Mouse (Mus musculus): Measurements from ENCODE around the gene Mettl8. TPM values are rescaled to one million over a fixed set of nuclear protein-coding genes. Genes with fewer than 3 reads are reported as not detected.
A peak's percentile ranks its signal among the peaks of the same experiment; 100 is the strongest.

The Mettl8 gene
- polyA plus RNA-seq, 1 experiment from 2014 or later, result 13.8 TPM

DNA sequence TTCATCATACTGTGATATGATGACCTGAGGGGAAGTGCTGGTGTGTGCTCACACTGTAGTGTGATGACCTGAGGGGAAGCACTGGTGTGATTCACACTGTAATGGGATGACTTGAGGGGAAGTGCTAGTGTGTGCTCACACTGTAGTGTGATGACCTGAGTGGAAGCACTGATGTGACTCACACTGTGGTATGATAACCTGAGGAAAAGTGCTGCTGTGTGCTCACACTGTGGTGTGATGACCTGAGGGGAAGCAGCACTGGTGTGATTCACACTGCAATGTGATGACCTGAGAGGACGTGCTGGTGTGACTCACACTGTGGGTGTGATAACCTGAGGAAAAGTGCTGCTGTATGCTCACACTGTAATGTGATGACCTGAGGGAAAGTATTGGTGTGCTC, 52.9 kb downstream of the Mettl8 start:
- 79% methylated on average over 1 of the region's 1 CpGs for WGBS
- Histone ChIP-seq H3K27ac (ENCODE audit: low read length) (no peak overlapping the region), H3K36me3 (ENCODE audit: control insufficient read depth, insufficient read depth, low read length) (no peaks in the 10 kb centered on the region), H3K4me3 (ENCODE audit: low read length) (no peak overlapping the region), H3K4me2 (ENCODE audit: low read depth, low read length) (no peak overlapping the region), H3K9ac (ENCODE audit: low read depth, low read length) (no peak overlapping the region), H3K9me3 (ENCODE audit: control insufficient read depth, low read length) (no peaks in the 10 kb centered on the region), H3K4me1 (ENCODE audit: control insufficient read depth, insufficient read depth, low read length) (no peaks in the 10 kb centered on the region), H3K27me3 (replicated peaks; ENCODE audit: control insufficient read depth, insufficient read depth, low read length) (no peaks in the 10 kb centered on the region)
- ATAC-seq, result no peak

DNA sequence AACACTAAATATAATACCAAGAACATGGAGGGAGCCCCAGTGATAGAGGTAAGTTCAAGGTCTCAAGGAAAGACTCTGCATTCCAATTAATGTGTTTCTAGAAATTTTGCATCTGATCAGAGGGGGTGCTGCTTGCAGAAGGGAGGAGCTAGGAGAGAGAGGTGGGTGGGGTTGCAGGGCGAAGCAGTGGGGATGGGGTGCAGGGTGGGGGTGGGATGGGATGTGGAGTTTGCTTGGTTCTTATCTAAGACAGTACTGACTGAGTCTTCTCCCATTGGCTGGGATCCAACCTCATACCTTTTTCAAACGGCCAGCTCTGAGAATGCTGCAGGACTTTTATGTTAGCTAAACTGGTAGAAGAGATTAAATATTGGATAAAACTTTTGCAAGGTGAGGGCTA, 56.6 kb downstream of the Mettl8 start:
- H3K4me2 ChIP-seq (ENCODE audit: low read depth, low read length), result no peak overlapping the region
- H3K9ac ChIP-seq (ENCODE audit: low read depth, low read length), result no peak overlapping the region
- no peaks in the 10 kb centered on the region for H3K9me3 ChIP-seq (ENCODE audit: control insufficient read depth, low read length)
- no peaks in the 10 kb centered on the region for H3K4me1 ChIP-seq (ENCODE audit: control insufficient read depth, insufficient read depth, low read length)
- no peaks in the 10 kb centered on the region for H3K36me3 ChIP-seq (ENCODE audit: control insufficient read depth, insufficient read depth, low read length)
- 59% methylated on average over 2 of the region's 2 CpGs for WGBS
- no peak overlapping the region for H3K4me3 ChIP-seq (ENCODE audit: low read length)
- ATAC-seq, result no peak
- no peak overlapping the region for H3K27ac ChIP-seq (ENCODE audit: low read length)
- no peaks in the 10 kb centered on the region for H3K27me3 ChIP-seq (replicated peaks; ENCODE audit: control insufficient read depth, insufficient read depth, low read length)

DNA sequence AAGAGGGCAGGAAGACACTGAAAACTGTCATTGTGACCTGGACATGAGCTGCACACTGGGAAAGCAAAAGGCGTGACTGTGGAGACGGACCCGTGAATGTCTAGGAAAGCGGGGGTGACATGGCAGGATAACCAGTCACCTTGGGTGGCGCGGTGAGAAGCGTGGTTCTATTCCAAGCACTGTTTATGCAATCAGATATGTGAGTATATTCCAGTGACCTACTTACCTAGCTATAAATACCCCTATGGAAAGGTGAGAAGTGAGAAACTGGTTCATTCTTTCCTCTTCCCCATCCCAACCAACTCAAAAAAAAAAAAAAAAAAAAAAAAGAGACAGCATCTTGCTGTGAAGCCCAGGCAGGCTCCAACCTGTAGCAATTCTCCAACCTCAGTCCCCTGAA, 58.9 kb downstream of the Mettl8 start:
- 94% methylated on average over 7 of the region's 7 CpGs for WGBS
- H3K27ac ChIP-seq (ENCODE audit: low read length), result no peak overlapping the region
- H3K9me3 ChIP-seq (ENCODE audit: control insufficient read depth, low read length), result no peaks in the 10 kb centered on the region
- no peak overlapping the region for H3K4me3 ChIP-seq (ENCODE audit: low read length)
- H3K9ac ChIP-seq (ENCODE audit: low read depth, low read length), result no peak overlapping the region
- H3K27me3 ChIP-seq (replicated peaks; ENCODE audit: control insufficient read depth, insufficient read depth, low read length), result no peaks in the 10 kb centered on the region
- H3K4me2 ChIP-seq (ENCODE audit: low read depth, low read length), result no peak overlapping the region
- H3K4me1 ChIP-seq (ENCODE audit: control insufficient read depth, insufficient read depth, low read length), result no peaks in the 10 kb centered on the region
- H3K36me3 ChIP-seq (ENCODE audit: control insufficient read depth, insufficient read depth, low read length), result no peaks in the 10 kb centered on the region
- no peak for ATAC-seq

DNA sequence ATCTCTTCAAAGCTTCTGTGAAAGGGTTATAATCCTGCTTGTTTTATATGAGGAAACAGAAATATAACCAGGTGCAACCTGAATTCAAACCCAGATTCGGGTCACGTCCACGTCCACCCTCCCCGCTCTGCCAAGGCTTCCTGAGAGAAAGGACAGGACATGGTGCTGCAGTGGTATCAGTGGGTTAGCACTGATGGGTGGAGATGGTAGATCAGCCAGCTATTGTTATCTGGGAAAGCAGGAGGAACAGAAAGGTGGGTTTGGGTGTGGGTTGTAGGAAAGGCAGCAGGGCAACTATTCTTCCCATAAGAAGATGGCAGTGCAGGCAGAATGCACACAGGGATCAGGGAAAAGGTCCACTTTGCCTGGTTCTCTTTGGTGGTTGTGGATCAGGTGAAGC, 59.5 kb downstream of the Mettl8 start:
- Histone ChIP-seq H3K27ac (ENCODE audit: low read length) (no peak overlapping the region), H3K27me3 (replicated peaks; ENCODE audit: control insufficient read depth, insufficient read depth, low read length) (no peaks in the 10 kb centered on the region), H3K9me3 (ENCODE audit: control insufficient read depth, low read length) (no peaks in the 10 kb centered on the region), H3K4me2 (ENCODE audit: low read depth, low read length) (no peak overlapping the region), H3K4me3 (ENCODE audit: low read length) (no peak overlapping the region), H3K36me3 (ENCODE audit: control insufficient read depth, insufficient read depth, low read length) (no peaks in the 10 kb centered on the region), H3K9ac (ENCODE audit: low read depth, low read length) (no peak overlapping the region), H3K4me1 (ENCODE audit: control insufficient read depth, insufficient read depth, low read length) (no peaks in the 10 kb centered on the region)
- ATAC-seq, result no peak
- WGBS, result 91% methylated on average over 4 of the region's 4 CpGs

DNA sequence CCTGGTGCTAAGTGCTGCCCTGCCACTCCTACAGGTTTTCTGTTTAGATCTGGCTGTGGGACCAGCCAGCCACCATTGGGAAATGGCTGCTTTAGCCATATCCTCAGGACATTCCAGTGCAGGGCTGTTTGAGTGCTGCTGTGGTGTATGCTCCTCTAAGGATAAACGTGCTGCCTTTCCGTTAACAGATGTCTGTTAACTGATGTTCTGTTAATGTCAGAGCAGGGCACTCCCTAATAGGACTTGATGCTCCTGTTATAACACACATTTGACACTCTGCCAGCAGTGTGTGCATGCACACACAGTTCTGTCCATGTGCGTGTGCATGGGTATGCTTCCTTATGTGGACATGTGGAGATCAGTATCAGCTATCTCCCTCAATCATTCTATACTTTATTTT, 61.6 kb downstream of the Mettl8 start:
- no peaks in the 10 kb centered on the region for H3K36me3 ChIP-seq (ENCODE audit: control insufficient read depth, insufficient read depth, low read length)
- H3K9me3 ChIP-seq (ENCODE audit: control insufficient read depth, low read length), result no peaks in the 10 kb centered on the region
- no peak overlapping the region for H3K9ac ChIP-seq (ENCODE audit: low read depth, low read length)
- H3K4me1 ChIP-seq (ENCODE audit: control insufficient read depth, insufficient read depth, low read length), result no peaks in the 10 kb centered on the region
- H3K4me3 ChIP-seq (ENCODE audit: low read length), result no peak overlapping the region
- WGBS, result 66% methylated on average over 3 of the region's 3 CpGs
- no peak for ATAC-seq
- no peak overlapping the region for H3K4me2 ChIP-seq (ENCODE audit: low read depth, low read length)
- H3K27ac ChIP-seq (ENCODE audit: low read length), result no peak overlapping the region
- H3K27me3 ChIP-seq (replicated peaks; ENCODE audit: control insufficient read depth, insufficient read depth, low read length), result no peaks in the 10 kb centered on the region

DNA sequence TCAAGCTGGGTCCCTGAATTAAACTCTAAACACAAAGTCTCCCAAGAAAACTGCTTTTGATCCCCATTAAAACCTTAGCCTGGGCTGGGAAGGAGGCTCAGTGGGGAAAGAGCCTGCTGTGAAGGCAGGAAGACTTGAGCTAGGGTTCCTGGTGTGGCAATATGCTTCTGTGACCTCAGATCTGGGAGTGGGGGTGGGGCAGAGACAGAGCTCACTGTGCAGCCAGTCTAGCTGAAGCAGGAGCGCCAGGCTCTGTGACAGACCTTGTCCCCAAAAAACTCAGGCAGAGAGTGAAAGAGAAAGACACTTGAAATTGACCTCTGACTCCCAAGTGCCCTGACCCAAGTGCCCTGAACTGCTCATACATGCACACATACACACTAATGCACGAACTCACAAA, 62.7 kb downstream of the Mettl8 start:
- no peak for ATAC-seq
- Histone ChIP-seq H3K4me2 (ENCODE audit: low read depth, low read length) (no peak overlapping the region), H3K4me3 (ENCODE audit: low read length) (no peak overlapping the region), H3K27me3 (replicated peaks; ENCODE audit: control insufficient read depth, insufficient read depth, low read length) (no peaks in the 10 kb centered on the region), H3K36me3 (ENCODE audit: control insufficient read depth, insufficient read depth, low read length) (no peaks in the 10 kb centered on the region), H3K9me3 (ENCODE audit: control insufficient read depth, low read length) (no peaks in the 10 kb centered on the region), H3K4me1 (ENCODE audit: control insufficient read depth, insufficient read depth, low read length) (no peaks in the 10 kb centered on the region), H3K27ac (ENCODE audit: low read length) (no peak overlapping the region), H3K9ac (ENCODE audit: low read depth, low read length) (no peak overlapping the region)
- 83% methylated on average over 2 of the region's 2 CpGs for WGBS

DNA sequence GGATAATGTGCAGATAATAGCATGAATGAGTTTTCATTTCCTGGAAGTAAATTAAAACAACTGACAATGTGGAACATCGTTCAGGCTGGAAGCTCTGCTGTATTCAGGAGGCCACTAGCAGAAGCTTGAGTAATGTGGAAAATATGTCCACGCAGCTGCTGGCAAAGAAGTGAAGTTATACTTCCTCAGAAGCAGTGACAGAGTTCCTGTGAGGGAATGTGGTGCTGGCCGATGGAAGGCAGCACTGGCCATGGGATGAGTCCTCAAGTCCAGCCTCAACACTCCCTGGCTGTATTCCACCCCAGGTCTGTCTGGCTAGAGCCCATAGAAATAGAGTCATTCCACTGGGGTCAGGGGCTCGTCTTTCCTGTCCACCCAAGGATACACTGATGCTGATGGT, 65.2 kb downstream of the Mettl8 start:
- Histone ChIP-seq H3K27me3 (replicated peaks; ENCODE audit: control insufficient read depth, insufficient read depth, low read length) (no peaks in the 10 kb centered on the region), H3K4me2 (ENCODE audit: low read depth, low read length) (no peak overlapping the region), H3K36me3 (ENCODE audit: control insufficient read depth, insufficient read depth, low read length) (no peaks in the 10 kb centered on the region), H3K4me1 (ENCODE audit: control insufficient read depth, insufficient read depth, low read length) (no peaks in the 10 kb centered on the region), H3K27ac (ENCODE audit: low read length) (0 out of 2 replicates have a peak overlapping the region, but pooled peaks have one; percentile 9), H3K4me3 (ENCODE audit: low read length) (no peak overlapping the region), H3K9me3 (ENCODE audit: control insufficient read depth, low read length) (no peaks in the 10 kb centered on the region), H3K9ac (ENCODE audit: low read depth, low read length) (no peak overlapping the region)
- no peak for ATAC-seq
- WGBS, result 57% methylated on average over 4 of the region's 4 CpGs

DNA sequence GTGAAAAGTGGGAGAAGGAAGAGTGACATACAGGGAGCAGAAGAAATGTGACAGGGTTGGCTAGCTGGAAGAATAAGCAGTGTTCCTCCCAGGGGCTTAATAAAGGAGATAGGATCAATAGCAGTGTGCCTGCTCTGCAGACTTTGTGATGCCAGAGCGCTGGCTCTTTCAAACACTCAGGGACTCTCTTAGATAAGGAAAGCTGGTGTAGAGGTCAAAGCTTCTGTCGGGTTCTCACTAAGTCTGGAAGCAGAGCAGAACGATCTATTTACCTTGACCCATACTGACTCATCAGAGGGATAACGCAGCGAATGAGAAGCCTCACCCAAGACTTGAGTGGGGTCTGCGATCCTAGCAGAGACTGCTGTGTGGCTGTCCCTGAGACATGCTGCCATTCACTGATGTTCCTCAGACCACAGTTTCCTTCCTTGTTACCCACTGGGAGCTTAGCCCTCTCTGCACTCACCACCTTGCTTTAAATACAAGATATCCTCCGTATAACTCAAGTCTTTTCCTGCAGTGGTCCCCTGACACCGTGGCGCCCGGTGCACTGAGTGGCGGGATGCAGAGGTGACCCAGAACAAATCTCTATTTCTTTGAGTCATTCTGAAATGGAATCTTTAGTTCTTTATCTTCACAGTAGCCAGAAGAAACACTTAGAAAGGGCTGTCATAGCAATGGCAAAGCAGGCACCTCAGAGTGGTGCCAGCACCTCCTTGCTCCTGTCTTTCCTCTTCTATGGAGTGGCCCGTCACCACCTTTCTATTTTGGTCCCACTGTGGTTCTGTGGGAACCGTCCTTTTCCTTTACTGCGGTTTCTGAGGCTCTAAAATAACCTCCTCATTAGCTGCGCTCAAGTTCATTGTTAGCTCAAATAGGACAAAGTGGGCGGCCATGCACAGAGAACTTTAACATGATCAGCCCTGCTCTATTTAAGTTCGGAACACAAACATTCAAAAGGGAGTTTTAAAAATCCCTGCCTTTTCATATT, 65.9 kb downstream of the Mettl8 start:
- 66% methylated on average over 17 of the region's 17 CpGs for WGBS

DNA sequence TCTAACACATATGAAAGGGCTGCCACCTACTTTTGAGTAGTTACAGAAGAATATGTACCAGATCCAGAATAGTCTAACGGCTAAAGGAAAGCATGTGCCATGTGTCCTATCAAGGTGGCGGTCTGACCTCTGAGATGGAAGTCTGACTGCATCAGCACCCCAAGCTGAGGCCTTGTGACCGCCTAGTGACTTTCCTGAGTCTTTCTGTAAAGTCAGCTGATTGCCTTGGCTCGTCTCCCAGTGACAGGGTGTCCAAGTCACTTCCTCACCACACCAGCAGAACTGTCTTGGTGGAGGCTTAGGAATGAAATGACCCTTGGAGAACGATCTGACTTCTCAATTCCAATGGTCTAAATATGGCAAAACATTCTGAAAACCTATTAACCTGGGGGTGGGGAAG, 77.1 kb downstream of the Mettl8 start:
- Histone ChIP-seq H3K9me3 (ENCODE audit: control insufficient read depth, low read length) (no peaks in the 10 kb centered on the region), H3K36me3 (ENCODE audit: control insufficient read depth, insufficient read depth, low read length) (no peaks in the 10 kb centered on the region), H3K4me1 (ENCODE audit: control insufficient read depth, insufficient read depth, low read length) (no peaks in the 10 kb centered on the region), H3K27ac (ENCODE audit: low read length) (no peak overlapping the region), H3K4me2 (ENCODE audit: low read depth, low read length) (no peak overlapping the region), H3K27me3 (replicated peaks; ENCODE audit: control insufficient read depth, insufficient read depth, low read length) (no peaks in the 10 kb centered on the region), H3K4me3 (ENCODE audit: low read length) (no peak overlapping the region), H3K9ac (ENCODE audit: low read depth, low read length) (no peak overlapping the region)
- 69% methylated on average over 5 of the region's 5 CpGs for WGBS
- ATAC-seq, result no peak

More for the DNA sequence above, 65.9 kb downstream of the Mettl8 start:
- Histone ChIP-seq H3K9me3 (ENCODE audit: control insufficient read depth, low read length) (no peaks in the 10 kb centered on the region), H3K4me2 (ENCODE audit: low read depth, low read length) (no peak overlapping the region), H3K4me3 (ENCODE audit: low read length) (no peak overlapping the region), H3K4me1 (ENCODE audit: control insufficient read depth, insufficient read depth, low read length) (no peaks in the 10 kb centered on the region), H3K9ac (ENCODE audit: low read depth, low read length) (no peak overlapping the region), H3K36me3 (ENCODE audit: control insufficient read depth, insufficient read depth, low read length) (no peaks in the 10 kb centered on the region), H3K27me3 (replicated peaks; ENCODE audit: control insufficient read depth, insufficient read depth, low read length) (no peaks in the 10 kb centered on the region), H3K27ac (ENCODE audit: low read length) (no peak overlapping the region)
- ATAC-seq, result no peak

Data from intestine, embryonic 16.5 days (tissue).